Mouse (Mus musculus) liver, embryonic 11.5 days (tissue): ENCODE results near the gene Cfl1. TPM values are rescaled to one million over a fixed set of nuclear protein-coding genes. Genes with fewer than 3 reads are reported as not detected.

Experiments used
- ATAC-seq: fragments of 200-750 bp; cut with Nextera tagmentation; replicated peaks from 2 replicates; pipeline ENCODE4 v1.8.0; 2017; ENCODE audit warnings: moderate number of reproducible peaks, mild to moderate bottlenecking, moderate TSS enrichment, moderate library complexity; ENCODE audit not compliant: low FRiP score
- DNase-seq: peaks from one replicate; pipeline ENCODE4 v3.0.0-alpha.2; 2017; ENCODE audit warnings: low spot score
- H3K27ac ChIP-seq: fragments of 300-500 bp; sonication (generic); 2 replicates; pipeline ENCODE4 v1.5.1; 2014; ENCODE audit warnings: mild to moderate bottlenecking, low read depth, low read length, control low read depth
- H3K27me3 ChIP-seq: fragments of 300-500 bp; sonication (generic); replicated peaks from 2 replicates; pipeline ENCODE4 v1.6.1; 2014; ENCODE audit warnings: low read length, mixed read lengths; ENCODE audit not compliant: control insufficient read depth, insufficient read depth
- H3K36me3 ChIP-seq: fragments of 300-500 bp; sonication (generic); 2 replicates; pipeline ENCODE4 v1.6.1; 2014; ENCODE audit warnings: mild to moderate bottlenecking, low read length, moderate library complexity, mixed read lengths; ENCODE audit not compliant: control insufficient read depth, insufficient read depth
- H3K4me1 ChIP-seq: fragments of 300-500 bp; sonication (generic); replicated peaks from 2 replicates; pipeline ENCODE4 v1.6.1; 2014; ENCODE audit warnings: low read length, mixed read lengths; ENCODE audit not compliant: control insufficient read depth, insufficient read depth
- H3K4me2 ChIP-seq: fragments of 300-500 bp; sonication (generic); 2 replicates; pipeline ENCODE4 v1.6.1; 2014; ENCODE audit warnings: mild to moderate bottlenecking, control low read depth, moderate library complexity
- H3K4me3 ChIP-seq: fragments of 300-500 bp; sonication (generic); 2 replicates; pipeline ENCODE4 v1.5.1; 2014; ENCODE audit warnings: low read depth, low read length, control low read depth
- H3K9ac ChIP-seq: fragments of 300-500 bp; sonication (generic); 2 replicates; pipeline ENCODE4 v1.6.1; 2014; ENCODE audit warnings: low read depth, low read length, control low read depth
- H3K9me3 ChIP-seq: fragments of 300-500 bp; sonication (generic); 2 replicates; pipeline ENCODE4 v1.6.1; 2016; ENCODE audit warnings: low read length, inconsistent platforms, mixed read lengths; ENCODE audit not compliant: control insufficient read depth
- WGBS: fragments of 180-500 bp; shearing (Covaris S2); extraction: QIAGEN DNeasy Blood & Tissue Kit; methylation state at CpG from one replicate; pipeline ENCODE4 v1.1.7; 2014; 5-methylcytosine and 5-hydroxymethylcytosine counted together
- polyA plus RNA-seq: library from polyadenylated mRNA; unstranded; fragments of >200 nt; fragmentation: Nextera tagmentation; extraction: Ambion mirVana; gene quantifications from 2 replicates; pipeline ENCODE4 v1.2.1, GENCODE M21; 2014

Gene Cfl1
- polyA plus RNA-seq, 1 experiment from 2014 or later, result 2,516 TPM

GRCm38 (mm10) chr19:5461411-5461810, 28.8 kb upstream of the Cfl1 start:
- ATAC-seq, result no peak
- H3K36me3 ChIP-seq, result peaks cover 12% of the 10 kb centered on the region
- DNase-seq, result no peak
- H3K27ac ChIP-seq, result no peak overlapping the region
- 83% methylated on average over 6 of the region's 6 CpGs for WGBS
- peak overlapping the region; percentile 87 for H3K4me3 ChIP-seq
- H3K9ac ChIP-seq, result peak overlapping the region; percentile 88
- peak overlapping the region; percentile 97 for H3K4me2 ChIP-seq
- no peaks in the 10 kb centered on the region for H3K27me3 ChIP-seq
- H3K4me1 ChIP-seq, result peaks cover 17% of the 10 kb centered on the region
- no peaks in the 10 kb centered on the region for H3K9me3 ChIP-seq

GRCm38 (mm10) chr19:5463212-5463611, 27.0 kb upstream of the Cfl1 start:
- 88% methylated on average over 9 of the region's 9 CpGs for WGBS
- ATAC-seq, result no peak
- no peak overlapping the region for H3K27ac ChIP-seq
- H3K36me3 ChIP-seq, result peaks cover 19% of the 10 kb centered on the region
- H3K27me3 ChIP-seq, result no peaks in the 10 kb centered on the region
- peaks cover 8% of the 10 kb centered on the region for H3K4me1 ChIP-seq
- no peaks in the 10 kb centered on the region for H3K9me3 ChIP-seq
- H3K4me2 ChIP-seq, result no peak overlapping the region
- no peak overlapping the region for H3K4me3 ChIP-seq
- no peak overlapping the region for H3K9ac ChIP-seq
- no peak for DNase-seq

- H3K27me3 ChIP-seq, result no peaks in the 10 kb centered on the region
- H3K9me3 ChIP-seq, result no peaks in the 10 kb centered on the region
- peak overlapping the region; percentile 1; the same call in 1 of the 2 replicates for H3K4me2 ChIP-seq
- no peak overlapping the region for H3K9ac ChIP-seq
- peak; percentile 54 for DNase-seq
- ATAC-seq, result no peak
- H3K36me3 ChIP-seq, result peaks cover 19% of the 10 kb centered on the region
- H3K27ac ChIP-seq, result no peak overlapping the region
- H3K4me3 ChIP-seq, result peak overlapping the region; percentile 9; the same call in 1 of the 2 replicates
- peaks cover 8% of the 10 kb centered on the region for H3K4me1 ChIP-seq
- 59% methylated on average over 15 of the region's 15 CpGs for WGBS
Measured at GRCm38 (mm10) chr19:5463791-5464562, 26.3 kb upstream of the Cfl1 start.

- Histone ChIP-seq H3K27me3 (no peaks in the 10 kb centered on the region), H3K9me3 (no peaks in the 10 kb centered on the region), H3K4me2 (no peak overlapping the region), H3K4me3 (no peak overlapping the region), H3K9ac (no peak overlapping the region), H3K4me1 (peaks cover 8% of the 10 kb centered on the region), H3K27ac (no peak overlapping the region), H3K36me3 (peaks cover 19% of the 10 kb centered on the region)
- WGBS, result 89% methylated on average over 8 of the region's 8 CpGs
- ATAC-seq (no peak), DNase-seq (no peak)
Measured at GRCm38 (mm10) chr19:5465037-5465436, 25.2 kb upstream of the Cfl1 start.

- DNase-seq, result no peak
- Histone ChIP-seq H3K27ac (no peak overlapping the region), H3K4me1 (no peaks in the 10 kb centered on the region), H3K4me2 (no peak overlapping the region), H3K9ac (no peak overlapping the region), H3K9me3 (no peaks in the 10 kb centered on the region), H3K4me3 (no peak overlapping the region), H3K27me3 (no peaks in the 10 kb centered on the region), H3K36me3 (peaks cover 19% of the 10 kb centered on the region)
- ATAC-seq, result no peak
- 87% methylated on average over 6 of the region's 6 CpGs for WGBS
Measured at GRCm38 (mm10) chr19:5466916-5467500, 23.2 kb upstream of the Cfl1 start.

GRCm38 (mm10) chr19:5468374-5468773, 21.9 kb upstream of the Cfl1 start, which contains the start of gene Ctsw:
Gene Ctsw (minus strand): TSS chr19:5468507.
- Histone ChIP-seq H3K36me3 (peaks cover 17% of the 10 kb centered on the region), H3K27me3 (no peaks in the 10 kb centered on the region), H3K9me3 (no peaks in the 10 kb centered on the region), H3K4me3 (no peak within 1 kb of the TSS), H3K27ac (no peak within 1 kb of the TSS), H3K4me2 (no peak within 1 kb of the TSS), H3K4me1 (no peaks in the 10 kb centered on the region), H3K9ac (no peak within 1 kb of the TSS)
- no peak for DNase-seq
- WGBS, result 42% methylated on average over 5 of the region's 5 CpGs
- no peak for ATAC-seq

- 60% methylated on average over 5 of the region's 5 CpGs for WGBS
- Histone ChIP-seq H3K9ac (no peak overlapping the region), H3K4me2 (no peak overlapping the region), H3K36me3 (peaks cover 5% of the 10 kb centered on the region; the same call in 1 of the 2 replicates), H3K9me3 (no peaks in the 10 kb centered on the region), H3K4me3 (no peak overlapping the region), H3K27ac (no peak overlapping the region), H3K4me1 (peaks cover 4% of the 10 kb centered on the region; the same call in 1 of the 2 replicates), H3K27me3 (no peaks in the 10 kb centered on the region; the same call in 1 of the 2 replicates)
- DNase-seq (no peak), ATAC-seq (no peak)
Measured at GRCm38 (mm10) chr19:5471846-5472245, 18.4 kb upstream of the Cfl1 start.

- Histone ChIP-seq H3K27me3 (no peaks in the 10 kb centered on the region; the same call in 1 of the 2 replicates), H3K36me3 (0 out of 2 replicates have a peak, but pooled peaks cover 4% of the 10 kb centered on the region), H3K4me2 (no peak overlapping the region), H3K4me1 (peaks cover 4% of the 10 kb centered on the region; the same call in 1 of the 2 replicates), H3K9ac (no peak overlapping the region), H3K27ac (no peak overlapping the region), H3K9me3 (no peaks in the 10 kb centered on the region), H3K4me3 (no peak overlapping the region)
- WGBS, result 62% methylated on average over 3 of the region's 3 CpGs
- DNase-seq (no peak), ATAC-seq (no peak)
Measured at GRCm38 (mm10) chr19:5472857-5473256, 17.4 kb upstream of the Cfl1 start.
